Mouse (Mus musculus) T-helper 2 cell (primary cell): ENCODE data around the gene Arhgef19.

ENCODE experiments used
- in situ Hi-C: fragments of 300-600 bp; cut with MboI, MseI; formaldehyde crosslinking; loops from one replicate; pipeline ENCODE4 v1.15.1; 2025; ENCODE audit warnings: high pct_unique_total_duplicates

Gene Arhgef19

GRCm38 (mm10) chr4:141239388-141240125 is at the start of gene Arhgef19:
TSS of gene Arhgef19 (plus strand) at chr4:141239499.
- in situ Hi-C loops: no loop called here

GRCm38 (mm10) chr4:141191294-141191693 is 48.0 kb upstream of the Arhgef19 start:
- in situ Hi-C loops: no loop called here

GRCm38 (mm10) chr4:141194553-141194952 is 44.7 kb upstream of the Arhgef19 start:
- in situ Hi-C loops: no loop called here

GRCm38 (mm10) chr4:141196981-141197685 is 42.2 kb upstream of the Arhgef19 start:
- in situ Hi-C loops: no loop called here

GRCm38 (mm10) chr4:141197686-141198035 is 41.6 kb upstream of the Arhgef19 start:
- in situ Hi-C loops: no loop called here

GRCm38 (mm10) chr4:141200906-141201305 is 38.4 kb upstream of the Arhgef19 start:
- in situ Hi-C loops: no loop called here

GRCm38 (mm10) chr4:141202192-141202591 is 37.1 kb upstream of the Arhgef19 start:
- in situ Hi-C loops: no loop called here

- in situ Hi-C loops: no loop called here
Measured at GRCm38 (mm10) chr4:141204580-141205061, 34.7 kb upstream of the Arhgef19 start.

GRCm38 (mm10) chr4:141207081-141207480 is 32.2 kb upstream of the Arhgef19 start:
- in situ Hi-C loops: no loop called here

GRCm38 (mm10) chr4:141210524-141211219 is 28.6 kb upstream of the Arhgef19 start:
- in situ Hi-C loops: no loop called here

- in situ Hi-C loops: no loop called here
Measured at GRCm38 (mm10) chr4:141211646-141212045, 27.7 kb upstream of the Arhgef19 start.

GRCm38 (mm10) chr4:141212892-141213291 is 26.4 kb upstream of the Arhgef19 start:
- in situ Hi-C loops: no loop called here

GRCm38 (mm10) chr4:141213342-141213741 is 26.0 kb upstream of the Arhgef19 start:
- in situ Hi-C loops: no loop called here

GRCm38 (mm10) chr4:141213770-141214336 is 25.4 kb upstream of the Arhgef19 start, which contains the start of gene Rsg1:
TSS of gene Rsg1 (plus strand) at chr4:141213956.
- in situ Hi-C loops: no loop called here

- in situ Hi-C loops: no loop called here
Measured at GRCm38 (mm10) chr4:141214337-141214851, 24.9 kb upstream of the Arhgef19 start.

GRCm38 (mm10) chr4:141219583-141220213 is 19.6 kb upstream of the Arhgef19 start:
- in situ Hi-C loops: no loop called here

GRCm38 (mm10) chr4:141221848-141222247 is 17.5 kb upstream of the Arhgef19 start:
- in situ Hi-C loops: no loop called here

- in situ Hi-C loops: no loop called here
Measured at GRCm38 (mm10) chr4:141222752-141223151, 16.5 kb upstream of the Arhgef19 start.

GRCm38 (mm10) chr4:141228687-141229086 is 10.6 kb upstream of the Arhgef19 start:
- in situ Hi-C loops: no loop called here

- in situ Hi-C loops: no loop called here
Measured at GRCm38 (mm10) chr4:141233196-141233595, 6.1 kb upstream of the Arhgef19 start.

GRCm38 (mm10) chr4:141235537-141236111 is 3.7 kb upstream of the Arhgef19 start:
- in situ Hi-C loops: no loop called here
